Mouse (Mus musculus): Measurements from ENCODE around the gene Rcsd1.

DNA sequence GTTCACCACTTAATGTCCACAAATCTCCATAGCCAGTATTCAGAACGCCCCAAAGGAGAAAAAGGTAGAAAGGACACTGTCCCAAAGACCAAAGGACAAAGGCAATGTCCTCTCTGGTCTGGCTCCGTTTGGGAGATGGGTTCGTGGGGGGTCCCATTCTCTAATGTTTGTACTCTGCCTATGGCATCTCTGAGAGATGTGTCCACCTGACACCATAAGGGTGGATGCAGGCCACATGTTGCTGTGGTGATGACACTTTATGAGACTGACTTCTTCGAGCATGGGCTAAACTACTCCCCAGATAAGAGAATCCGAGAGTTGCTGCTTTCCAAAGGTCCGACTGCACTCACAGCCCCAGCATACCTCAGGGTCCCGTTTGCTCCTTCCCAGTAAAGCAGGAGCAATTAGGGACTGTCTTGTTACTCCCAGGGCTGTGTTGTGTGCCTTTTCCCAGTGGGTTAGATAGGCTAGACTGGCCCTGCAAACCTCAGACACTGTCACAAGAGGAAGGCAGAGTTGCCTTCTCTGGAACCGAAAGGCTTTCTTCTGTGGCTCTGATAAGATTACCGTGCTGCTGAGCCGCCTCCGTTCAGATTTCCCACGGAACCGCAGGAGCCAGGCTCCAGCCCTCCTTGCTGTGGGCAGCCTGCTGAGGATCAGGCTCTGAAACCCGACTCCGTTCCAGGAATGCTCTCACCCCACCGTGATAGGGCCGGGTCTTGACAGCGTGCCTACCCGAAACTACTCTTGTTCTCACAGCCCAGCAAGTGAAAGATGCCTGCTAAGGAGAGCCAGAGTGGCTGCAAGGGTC is 7.1 kb downstream of the Rcsd1 start:
- no peak for TF ChIP-seq CTCF (IDR thresholded peaks at IDR 0.05; ENCODE audit: low read depth)
- TF ChIP-seq EP300 (IDR thresholded peaks at IDR 0.05; ENCODE audit: low read depth), result no peak
